Comparison of ENCODE assay signal across 7 mouse cellular contexts in genomic region chr2:164994156-164994555, GRCm38 (mm10).
"Had no signal": no experiment of that assay in that cellular context is flagged by ENCODE, and none has a peak within 500 bp of the region (broad histone marks: within the 10 kb centered on the region; RNA-seq: fewer than 3 reads in every experiment).

No protein-coding gene starts in this region.

- H3K4me3 ChIP-seq: kidney, embryonic 15.5 days; limb, embryonic 13.5 days; midbrain, embryonic 12.5 days had no signal

- H3K27ac ChIP-seq: kidney, embryonic 15.5 days; limb, embryonic 13.5 days; liver, embryonic 14.5 days; midbrain, embryonic 12.5 days had no signal

- H3K4me2 ChIP-seq: kidney, embryonic 15.5 days; limb, embryonic 13.5 days; midbrain, embryonic 12.5 days had no signal

- DNase-seq: kidney, postnatal 14 days; lung, adult 18-20 months; thymus, postnatal 14 days had no signal

- H3K9me3 ChIP-seq: kidney, embryonic 15.5 days; limb, embryonic 13.5 days; midbrain, embryonic 12.5 days had no signal

- H3K9ac ChIP-seq: kidney, embryonic 15.5 days; limb, embryonic 13.5 days; liver, embryonic 14.5 days; midbrain, embryonic 12.5 days had no signal
